Mouse (Mus musculus): ENCODE measurements at regions not wholly inside any gene's neighbourhood (a gene's known extent, or its start where the extent isn't known, plus 50 kb on each side); places are given as distances from the start of the nearest gene placed in this dataset.

- Histone ChIP-seq H3K27ac (no peak overlapping the region), H3K4me1 (replicated peaks) (peaks cover 3% of the 10 kb centered on the region; the same call in 1 of the 2 replicates), H3K4me3 (replicated peaks) (no peak overlapping the region), H3K4me2 (replicated peaks) (peak overlapping the region; percentile 58; the same call in 1 of the 2 replicates), H3K27me3 (replicated peaks) (no peaks in the 10 kb centered on the region), H3K36me3 (no peaks in the 10 kb centered on the region), H3K9ac (no peak overlapping the region), H3K9me3 (no peaks in the 10 kb centered on the region)
- 52% methylated on average over 3 of the region's 3 CpGs for WGBS
- ATAC-seq, result no peak
These were observed 67.0 kb upstream of the Ssx2ip start for GRCm38 (mm10) chr3:146337429-146337828.

GRCm38 (mm10) chr3:146337861-146338281 is 66.6 kb upstream of the Ssx2ip start:
- H3K27me3 ChIP-seq (replicated peaks), result no peaks in the 10 kb centered on the region

GRCm38 (mm10) chr3:146338445-146338844 is 66.0 kb upstream of the Ssx2ip start:
- no peak overlapping the region for H3K4me2 ChIP-seq (replicated peaks)
- H3K4me1 ChIP-seq (replicated peaks), result peaks cover 3% of the 10 kb centered on the region; the same call in 1 of the 2 replicates
- 66% methylated on average over 9 of the region's 9 CpGs for WGBS
- no peaks in the 10 kb centered on the region for H3K36me3 ChIP-seq
- no peak overlapping the region for H3K9ac ChIP-seq
- no peaks in the 10 kb centered on the region for H3K27me3 ChIP-seq (replicated peaks)
- no peak for ATAC-seq
- H3K27ac ChIP-seq, result no peak overlapping the region
- no peaks in the 10 kb centered on the region for H3K9me3 ChIP-seq
- no peak overlapping the region for H3K4me3 ChIP-seq (replicated peaks)

More at GRCm38 (mm10) chr3:146337861-146338281, 66.6 kb upstream of the Ssx2ip start:
- Histone ChIP-seq H3K9me3 (no peaks in the 10 kb centered on the region), H3K4me3 (replicated peaks) (0 out of 2 replicates have a peak overlapping the region, but pooled peaks have one; percentile 17), H3K4me2 (replicated peaks) (peak overlapping the region; percentile 58), H3K36me3 (no peaks in the 10 kb centered on the region), H3K9ac (peak overlapping the region; percentile 22; the same call in 1 of the 2 replicates), H3K27ac (no peak overlapping the region), H3K4me1 (replicated peaks) (peaks cover 3% of the 10 kb centered on the region; the same call in 1 of the 2 replicates)
- peak; percentile 53; the same call in 1 of the 2 replicates for ATAC-seq
- 20% methylated on average over 7 of the region's 7 CpGs for WGBS

GRCm38 (mm10) chr3:146340316-146341055 is 64.0 kb upstream of the Ssx2ip start:
- H3K4me3 ChIP-seq (replicated peaks), result no peak overlapping the region
- no peaks in the 10 kb centered on the region for H3K36me3 ChIP-seq
- H3K4me2 ChIP-seq (replicated peaks), result no peak overlapping the region
- ATAC-seq, result no peak
- no peaks in the 10 kb centered on the region for H3K27me3 ChIP-seq (replicated peaks)
- H3K9me3 ChIP-seq, result no peaks in the 10 kb centered on the region
- H3K9ac ChIP-seq, result no peak overlapping the region
- 54% methylated on average over 12 of the region's 12 CpGs for WGBS
- H3K27ac ChIP-seq, result no peak overlapping the region
- peaks cover 3% of the 10 kb centered on the region; the same call in 1 of the 2 replicates for H3K4me1 ChIP-seq (replicated peaks)

- WGBS, result 83% methylated on average over 6 of the region's 6 CpGs
- no peak for ATAC-seq
These were observed 62.6 kb upstream of the Ssx2ip start for GRCm38 (mm10) chr3:146341652-146342340.

GRCm38 (mm10) chr3:146342727-146343126 is 61.7 kb upstream of the Ssx2ip start:
- ATAC-seq, result no peak
- Histone ChIP-seq H3K4me3 (replicated peaks) (no peak overlapping the region), H3K27ac (no peak overlapping the region), H3K4me1 (replicated peaks) (peaks cover 3% of the 10 kb centered on the region; the same call in 1 of the 2 replicates), H3K9ac (no peak overlapping the region), H3K27me3 (replicated peaks) (no peaks in the 10 kb centered on the region), H3K4me2 (replicated peaks) (no peak overlapping the region), H3K36me3 (no peaks in the 10 kb centered on the region), H3K9me3 (no peaks in the 10 kb centered on the region)
- 87% methylated on average over 1 of the region's 1 CpGs for WGBS

More at GRCm38 (mm10) chr3:146341652-146342340, 62.6 kb upstream of the Ssx2ip start:
- Histone ChIP-seq H3K4me1 (replicated peaks) (peaks cover 3% of the 10 kb centered on the region; the same call in 1 of the 2 replicates), H3K9ac (no peak overlapping the region), H3K4me3 (replicated peaks) (no peak overlapping the region), H3K27me3 (replicated peaks) (no peaks in the 10 kb centered on the region), H3K27ac (no peak overlapping the region), H3K9me3 (no peaks in the 10 kb centered on the region), H3K36me3 (no peaks in the 10 kb centered on the region), H3K4me2 (replicated peaks) (no peak overlapping the region)

GRCm38 (mm10) chr3:146343649-146344401 is 60.6 kb upstream of the Ssx2ip start:
- H3K9me3 ChIP-seq, result no peaks in the 10 kb centered on the region
- H3K27me3 ChIP-seq (replicated peaks), result no peaks in the 10 kb centered on the region
- H3K36me3 ChIP-seq, result no peaks in the 10 kb centered on the region
- H3K4me1 ChIP-seq (replicated peaks), result no peaks in the 10 kb centered on the region
- no peak; the same call in 1 of the 2 replicates for ATAC-seq
- WGBS, result 62% methylated on average over 9 of the region's 9 CpGs
- no peak overlapping the region for H3K27ac ChIP-seq
- no peak overlapping the region for H3K4me3 ChIP-seq (replicated peaks)
- no peak overlapping the region for H3K9ac ChIP-seq
- no peak overlapping the region for H3K4me2 ChIP-seq (replicated peaks)

GRCm38 (mm10) chr3:146344402-146345025 is 59.9 kb upstream of the Ssx2ip start:
- H3K27ac ChIP-seq, result no peak overlapping the region
- ATAC-seq, result no peak
- no peaks in the 10 kb centered on the region for H3K9me3 ChIP-seq
- 80% methylated on average over 11 of the region's 11 CpGs for WGBS
- H3K4me1 ChIP-seq (replicated peaks), result no peaks in the 10 kb centered on the region
- no peak overlapping the region for H3K9ac ChIP-seq
- H3K27me3 ChIP-seq (replicated peaks), result no peaks in the 10 kb centered on the region
- no peaks in the 10 kb centered on the region for H3K36me3 ChIP-seq
- H3K4me3 ChIP-seq (replicated peaks), result no peak overlapping the region
- no peak overlapping the region for H3K4me2 ChIP-seq (replicated peaks)

- peak overlapping the region; percentile 12; the same call in 1 of the 2 replicates for H3K4me3 ChIP-seq (replicated peaks)
- 4% methylated on average over 18 of the region's 18 CpGs for WGBS
These were observed 59.1 kb upstream of the Ssx2ip start for GRCm38 (mm10) chr3:146345308-146345780.

GRCm38 (mm10) chr3:146345946-146346345 is 58.5 kb upstream of the Ssx2ip start:
- H3K9me3 ChIP-seq, result no peaks in the 10 kb centered on the region
- no peak overlapping the region for H3K4me2 ChIP-seq (replicated peaks)
- no peak overlapping the region for H3K27ac ChIP-seq
- no peaks in the 10 kb centered on the region for H3K27me3 ChIP-seq (replicated peaks)
- H3K4me1 ChIP-seq (replicated peaks), result no peaks in the 10 kb centered on the region
- H3K4me3 ChIP-seq (replicated peaks), result no peak overlapping the region
- ATAC-seq, result no peak
- 68% methylated on average over 4 of the region's 4 CpGs for WGBS
- H3K9ac ChIP-seq, result no peak overlapping the region
- H3K36me3 ChIP-seq, result no peaks in the 10 kb centered on the region

More at GRCm38 (mm10) chr3:146345308-146345780, 59.1 kb upstream of the Ssx2ip start:
- Histone ChIP-seq H3K27me3 (replicated peaks) (no peaks in the 10 kb centered on the region), H3K9ac (no peak overlapping the region), H3K4me1 (replicated peaks) (no peaks in the 10 kb centered on the region), H3K36me3 (no peaks in the 10 kb centered on the region), H3K9me3 (no peaks in the 10 kb centered on the region), H3K27ac (no peak overlapping the region), H3K4me2 (replicated peaks) (peak overlapping the region; percentile 54)
- peak; percentile 83 for ATAC-seq

GRCm38 (mm10) chr3:146347311-146347710 is 57.1 kb upstream of the Ssx2ip start:
- Histone ChIP-seq H3K4me2 (replicated peaks) (no peak overlapping the region), H3K9ac (no peak overlapping the region), H3K9me3 (no peaks in the 10 kb centered on the region), H3K4me3 (replicated peaks) (no peak overlapping the region), H3K27me3 (replicated peaks) (no peaks in the 10 kb centered on the region), H3K36me3 (no peaks in the 10 kb centered on the region), H3K27ac (no peak overlapping the region), H3K4me1 (replicated peaks) (no peaks in the 10 kb centered on the region)
- ATAC-seq, result no peak
- WGBS, result 84% methylated on average over 3 of the region's 3 CpGs

All from intestine, embryonic 15.5 days (tissue).